Mouse (Mus musculus) urinary bladder, postnatal 0 days (tissue): ENCODE results near the gene Zfp512b. TPM values are rescaled to one million over a fixed set of nuclear protein-coding genes. Genes with fewer than 3 reads are reported as not detected.

Experiments
- microRNA-seq: library from miRNA; unstranded; fragments of <30 nt; microRNA quantifications from one replicate; pipeline ENCODE4, GENCODE M21; 2016
- polyA plus RNA-seq: library from polyadenylated mRNA; unstranded; fragments of >200 nt; fragmentation: Nextera tagmentation; extraction: Ambion mirVana; gene quantifications from 2 replicates; pipeline ENCODE4 v1.2.1, GENCODE M21; 2015

Gene Zfp512b
- polyA plus RNA-seq, result 24.2 and 27.2 TPM in 2 replicates

GRCm38 (mm10) chr2:181592231-181593041, at the start of gene Zfp512b:
Gene Zfp512b (minus strand): TSS chr2:181592803.

GRCm38 (mm10) chr2:181598454-181599351, 6.1 kb upstream of the Zfp512b start, which contains the start of gene Samd10:
Gene Samd10 (minus strand): TSS chr2:181599212.

GRCm38 (mm10) chr2:181591528-181592085, 996 bp downstream of the Zfp512b start, which contains the start of gene Prpf6:
Gene Prpf6 (plus strand): TSS chr2:181591868.

DNA sequence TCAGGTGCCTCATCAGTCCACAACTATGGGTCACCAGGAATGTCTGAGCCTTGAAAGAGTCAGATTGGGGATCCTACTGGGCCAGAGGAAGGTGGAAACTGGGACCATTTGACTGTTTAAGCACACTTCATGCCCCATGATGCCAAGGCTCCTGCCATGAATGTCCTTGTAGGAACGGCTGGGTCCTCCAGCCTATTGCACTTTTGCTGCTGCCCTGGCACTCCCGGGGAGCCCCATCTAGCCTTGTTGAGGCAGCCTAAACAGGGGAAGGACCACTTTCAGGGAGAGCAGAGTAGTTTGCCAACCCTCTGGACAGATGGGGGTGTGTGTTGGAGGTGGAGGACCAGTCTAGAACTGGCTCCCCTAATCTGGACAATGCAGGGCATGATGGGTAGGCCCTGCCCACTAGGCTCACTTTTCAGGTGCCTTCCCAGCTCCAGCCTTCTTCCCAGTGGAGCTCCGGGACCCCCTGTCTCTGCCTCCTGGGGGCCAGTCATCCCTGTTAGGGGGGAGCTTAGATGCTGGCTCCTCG, 8.1 kb downstream of the Zfp512b start, which contains the start of gene Uckl1:
Uckl1 (minus strand) TSS at position 482 of the 532 bp plus-strand sequence.

Small RNA genes lying within 50 kb of the gene (microRNA-seq; reads per million reads assigned to microRNA genes)
- gene Mir7006, result not detected

Other genes with a start within 250 kb of the Zfp512b start
- gene Zgpat, start 227.9 kb downstream of the Zfp512b start, polyA plus RNA-seq, result 17.2 and 20.0 TPM in 2 replicates
- 34.8 and 36.7 TPM in 2 replicates for gene Arfrp1, start 227.4 kb downstream of the Zfp512b start, polyA plus RNA-seq
- gene Lime1, start 212.7 kb downstream of the Zfp512b start, polyA plus RNA-seq, result 6.0 and 8.3 TPM in 2 replicates
- 3.0 and 3.7 TPM in 2 replicates for gene Zbtb46, start 133.4 kb downstream of the Zfp512b start, polyA plus RNA-seq
- not detected in 2 replicates for gene Abhd16b, start 99.6 kb downstream of the Zfp512b start, polyA plus RNA-seq
- 129 and 134 TPM in 2 replicates for gene Tpd52l2, start 95.7 kb downstream of the Zfp512b start, polyA plus RNA-seq
- 52.2 and 55.0 TPM in 2 replicates for gene Dnajc5, start 72.3 kb downstream of the Zfp512b start, polyA plus RNA-seq
- gene Uckl1, start 7.9 kb downstream of the Zfp512b start, polyA plus RNA-seq, result 58.0 and 61.9 TPM in 2 replicates
- gene Prpf6, start 935 bp downstream of the Zfp512b start, polyA plus RNA-seq, result 29.1 and 32.2 TPM in 2 replicates
- gene Samd10, start 6.4 kb upstream of the Zfp512b start, polyA plus RNA-seq, result 8.9 and 10.9 TPM in 2 replicates
- not detected in 2 replicates for gene Gm29797, start 64.2 kb upstream of the Zfp512b start, polyA plus RNA-seq
- gene Sox18, start 78.8 kb upstream of the Zfp512b start, polyA plus RNA-seq, result 17.4 and 20.6 TPM in 2 replicates
- gene Tcea2, start 87.5 kb upstream of the Zfp512b start, polyA plus RNA-seq, result 11.9 and 13.4 TPM in 2 replicates
- gene Rgs19, start 101.2 kb upstream of the Zfp512b start, polyA plus RNA-seq, result 33.1 and 41.7 TPM in 2 replicates
- gene Lkaaear1, start 105.6 kb upstream of the Zfp512b start, polyA plus RNA-seq, result not detected in 2 replicates
- gene Oprl1, start 122.2 kb upstream of the Zfp512b start, polyA plus RNA-seq, result 0.06 and 0.26 TPM in 2 replicates
- 0.02 TPM in 1 of 2 replicates, not detected in the other for gene Myt1, start 170.5 kb upstream of the Zfp512b start, polyA plus RNA-seq
- 14.1 and 16.3 TPM in 2 replicates for gene Pcmtd2, start 245.1 kb upstream of the Zfp512b start, polyA plus RNA-seq